Mouse (Mus musculus): ENCODE results near the gene Pomc.

DNA sequence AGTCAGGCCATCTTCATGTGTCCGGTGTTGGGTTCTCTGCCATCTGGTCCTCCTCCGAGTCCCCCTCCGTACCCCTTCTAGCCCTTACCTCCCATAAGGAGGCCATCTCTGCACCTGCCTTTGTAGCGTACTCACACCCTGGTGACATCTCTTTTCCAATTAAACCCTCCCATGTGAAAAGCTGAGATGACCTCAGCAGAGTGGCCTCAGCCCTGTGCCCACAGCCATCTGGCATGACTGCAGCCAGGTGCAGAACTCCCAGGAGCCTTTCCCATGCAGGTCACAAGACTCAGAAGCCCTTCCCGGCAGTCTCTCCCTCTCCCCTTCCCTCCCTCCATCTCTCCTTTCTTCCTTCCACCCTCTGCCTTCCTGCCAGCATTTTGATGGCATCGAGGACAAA lies 7.2 kb upstream of the Pomc start:
- TF ChIP-seq CTCF (IDR thresholded peaks at IDR 0.05; ENCODE audit: low read depth): no peak
- no peak for TF ChIP-seq EP300 (IDR thresholded peaks at IDR 0.05; ENCODE audit: low read depth)

Measured in heart, postnatal 0 days (tissue).